Mouse (Mus musculus) layer of hippocampus, postnatal 36 days (tissue): Measurements from ENCODE around the gene Arhgef26. TPM values are rescaled to one million over a fixed set of nuclear protein-coding genes. Genes with fewer than 3 reads are reported as not detected.
A peak's percentile ranks its signal among the peaks of the same experiment; 100 is the strongest.

Experiments used
- DNase-seq, 2 experiments: peaks; one replicate each; pipeline ENCODE4 v3.0.0; 2022
- total RNA-seq, 2 experiments: library from RNA; stranded (reverse); gene quantifications; 2 replicates each; pipeline ENCODE4 v1.2.3; 2021

Arhgef26 gene
- 10 to 100 TPM; 52.9 to 58.6 TPM for total RNA-seq

GRCm38 (mm10) chr3:62338044-62338443, at the start of gene Arhgef26:
Gene Arhgef26 (plus strand): TSS chr3:62338344.
- DNase-seq = no peak

- DNase-seq = no peak
These were observed 27.7 kb upstream of the Arhgef26 start for GRCm38 (mm10) chr3:62310493-62310892.

- no peak for DNase-seq
These were observed 26.9 kb upstream of the Arhgef26 start for GRCm38 (mm10) chr3:62311224-62311623.

DNA sequence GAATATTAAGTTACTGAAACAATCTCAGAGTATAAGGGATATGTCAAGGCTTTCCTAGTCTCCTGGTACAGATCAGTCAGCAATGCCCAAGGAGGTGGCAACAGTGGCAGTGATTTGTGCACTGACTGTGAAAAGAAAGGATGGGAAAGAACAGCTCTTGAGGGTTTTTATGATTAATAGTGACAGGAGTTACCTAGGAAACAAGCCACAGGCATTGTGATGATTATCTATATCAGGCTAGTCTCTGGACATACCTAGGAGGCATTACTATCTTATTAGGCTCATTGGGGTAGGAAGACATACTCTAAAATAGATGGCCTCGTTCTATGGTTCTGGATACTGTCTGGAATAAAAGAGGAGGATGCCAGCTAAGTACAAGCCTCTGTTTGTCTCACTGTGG, 13.4 kb upstream of the Arhgef26 start:
- DNase-seq = no peak

DNA sequence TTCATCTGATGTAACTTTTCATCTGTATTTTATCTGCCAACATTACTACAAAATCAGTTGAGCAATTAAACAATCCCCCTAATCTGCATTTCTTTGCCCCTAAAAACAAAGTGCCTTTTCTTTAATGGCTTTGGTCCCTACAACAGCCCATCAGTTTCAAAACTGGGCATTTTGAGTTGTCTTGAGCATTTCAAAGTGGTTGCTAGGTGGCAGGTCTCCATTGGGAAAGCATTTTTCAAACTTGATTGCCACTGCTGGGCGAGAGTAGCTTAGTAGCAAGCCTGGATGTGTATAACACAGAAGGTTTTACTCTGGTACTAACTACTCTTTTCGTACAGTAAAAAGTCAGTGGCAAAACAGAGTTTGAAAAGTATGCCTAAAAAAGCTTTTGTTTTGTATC, 10.2 kb upstream of the Arhgef26 start:
- DNase-seq = no peak

DNA sequence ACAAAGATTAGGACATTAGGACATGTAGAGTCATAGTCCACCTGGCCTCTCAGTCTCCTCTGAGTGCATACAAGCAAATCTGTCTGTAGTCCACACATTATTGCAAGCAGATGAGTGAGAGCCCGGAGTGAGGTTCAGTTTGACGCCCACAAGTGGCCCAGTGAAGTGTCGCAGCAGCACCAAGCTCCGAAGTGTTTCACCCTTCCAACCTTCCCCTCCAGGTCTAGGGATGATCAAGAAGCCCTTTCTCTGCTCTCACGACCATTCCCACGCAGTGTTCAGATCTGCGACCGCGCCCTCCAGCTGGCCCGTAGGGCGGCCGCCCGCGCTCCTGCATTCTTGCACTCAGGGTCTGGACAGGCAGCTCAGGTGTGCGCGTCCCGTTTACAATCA, 313 bp downstream of the Arhgef26 start:
- no peak for DNase-seq

GRCm38 (mm10) chr3:62338854-62339515, 841 bp downstream of the Arhgef26 start:
- peak; percentile 37 to 59 for DNase-seq

- DNase-seq = peak; percentile 26 to 39
These were observed 1.4 kb downstream of the Arhgef26 start for GRCm38 (mm10) chr3:62339516-62340051.

DNA sequence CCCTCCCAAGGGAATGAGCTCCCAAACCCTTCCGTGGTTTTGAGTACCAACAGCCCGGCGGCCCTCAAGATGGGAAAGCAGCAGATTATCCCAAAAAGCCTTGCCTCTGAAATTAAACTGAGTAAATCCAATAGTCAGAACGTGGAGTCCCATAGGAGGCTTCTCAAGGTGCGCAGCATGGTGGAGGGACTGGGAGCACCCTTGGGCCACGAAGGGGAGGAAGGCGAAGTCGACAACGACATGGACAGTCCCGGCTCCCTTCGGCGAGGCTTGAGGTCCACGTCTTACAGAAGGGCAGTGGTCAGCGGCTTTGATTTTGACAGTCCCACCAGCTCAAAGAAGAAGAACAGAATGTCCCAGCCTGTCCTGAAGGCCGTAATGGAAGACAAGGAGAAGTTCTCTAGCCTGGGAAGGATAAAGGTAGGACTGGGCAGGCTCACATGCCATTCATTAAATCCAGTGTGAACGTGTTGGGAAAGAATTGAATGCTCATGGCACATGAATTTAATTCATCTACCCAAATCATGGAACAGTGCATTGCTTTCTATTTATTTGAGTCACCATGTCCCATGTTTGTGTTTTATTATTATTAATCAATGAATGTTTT, 2.1 kb downstream of the Arhgef26 start:
- peak in 1 of 2 experiments; percentile 21 for DNase-seq

- no peak for DNase-seq
These were observed 2.7 kb downstream of the Arhgef26 start for GRCm38 (mm10) chr3:62340861-62341260.

GRCm38 (mm10) chr3:62341496-62342205, 3.5 kb downstream of the Arhgef26 start:
- no peak for DNase-seq

- no peak for DNase-seq
These were observed 10.5 kb downstream of the Arhgef26 start for GRCm38 (mm10) chr3:62348514-62349217.

GRCm38 (mm10) chr3:62349218-62349897, 11.2 kb downstream of the Arhgef26 start:
- no peak for DNase-seq

- no peak for DNase-seq
These were observed 13.9 kb downstream of the Arhgef26 start for GRCm38 (mm10) chr3:62352071-62352470.

GRCm38 (mm10) chr3:62352876-62353275, 14.7 kb downstream of the Arhgef26 start:
- DNase-seq = no peak

GRCm38 (mm10) chr3:62367882-62368281, 29.7 kb downstream of the Arhgef26 start:
- DNase-seq = no peak

- no peak for DNase-seq
These were observed 34.7 kb downstream of the Arhgef26 start for GRCm38 (mm10) chr3:62372841-62373240.

GRCm38 (mm10) chr3:62374346-62374745, 36.2 kb downstream of the Arhgef26 start:
- no peak for DNase-seq

- DNase-seq = no peak
These were observed 36.7 kb downstream of the Arhgef26 start for GRCm38 (mm10) chr3:62374831-62375230.

DNA sequence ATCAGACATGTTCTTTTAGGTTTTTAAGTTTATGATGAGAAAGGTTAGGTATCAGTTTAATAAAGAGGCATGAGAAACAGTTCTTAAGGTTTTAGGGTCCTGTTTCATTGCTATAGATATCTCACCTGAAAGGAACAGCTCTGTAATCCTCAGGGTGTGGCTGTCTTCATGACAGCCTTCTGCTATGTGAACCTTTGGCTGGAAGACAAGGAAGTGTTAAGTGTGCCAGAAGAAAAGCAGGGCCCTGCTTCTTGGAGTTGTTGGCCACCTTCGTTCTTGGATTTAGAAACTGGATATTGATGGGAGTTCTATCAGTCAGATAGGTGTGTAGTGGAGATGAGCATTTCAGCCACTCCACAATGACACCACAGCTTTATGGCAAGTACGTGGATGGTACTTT, 38.6 kb downstream of the Arhgef26 start:
- no peak for DNase-seq

GRCm38 (mm10) chr3:62379946-62380345, 41.8 kb downstream of the Arhgef26 start:
- DNase-seq = no peak

- DNase-seq = no peak
These were observed 42.3 kb downstream of the Arhgef26 start for GRCm38 (mm10) chr3:62380420-62380819.
